ENCODE assay signal across 18 mouse cellular contexts in genomic region chr1:126706611-126707010, GRCm38 (mm10).
A peak's percentile ranks its signal among the peaks of the same experiment; 100 is the strongest.
DNase-seq lines count a peak whose midpoint lies in the region; ATAC-seq and TF ChIP-seq lines count a peak whose summit lies in the region.
"Had no signal": no experiment of that assay in that cellular context is flagged by ENCODE, and none has a peak within 500 bp of the region (broad histone marks: within the 10 kb centered on the region; RNA-seq: fewer than 3 reads in every experiment).

No protein-coding gene starts in this region.

- H3K4me1 ChIP-seq in testis, adult 2 months (ENCODE audit: control insufficient read depth, insufficient read depth, low read length) = peaks cover 5% of the 10 kb centered on the region
- H3K4me1 ChIP-seq in neural tube, embryonic 15.5 days = no peaks in the 10 kb centered on the region
- H3K4me1 ChIP-seq: embryonic facial prominence, embryonic 12.5 days; forebrain, embryonic 13.5 days; forebrain, embryonic 15.5 days had no signal

- no peak overlapping the region for H3K9ac ChIP-seq in neural tube, embryonic 15.5 days (replicated peaks)
- H3K9ac ChIP-seq: embryonic facial prominence, embryonic 12.5 days; forebrain, embryonic 13.5 days; forebrain, embryonic 15.5 days; forebrain, postnatal 0 days had no signal

- H3K27ac ChIP-seq in testis, adult 2 months (ENCODE audit: control insufficient read depth, insufficient read depth, low read depth, low read length) = no peak overlapping the region
- H3K27ac ChIP-seq in neural tube, embryonic 15.5 days (replicated peaks) = no peak overlapping the region
- H3K27ac ChIP-seq: embryonic facial prominence, embryonic 10.5 days; embryonic facial prominence, embryonic 12.5 days; forebrain, embryonic 13.5 days; forebrain, embryonic 15.5 days had no signal

- TF ChIP-seq CTCF in testis, adult 2 months (IDR thresholded peaks at IDR 0.05; ENCODE audit: control insufficient read depth, insufficient read depth, insufficient replicate concordance, low read depth, low read length) = no peak

- H3K27me3 ChIP-seq in testis, adult 2 months (ENCODE audit: control insufficient read depth, insufficient read depth, low read length) = no peaks in the 10 kb centered on the region
- H3K27me3 ChIP-seq in neural tube, embryonic 15.5 days (replicated peaks) = no peaks in the 10 kb centered on the region
- H3K27me3 ChIP-seq: embryonic facial prominence, embryonic 12.5 days; forebrain, embryonic 13.5 days; forebrain, embryonic 15.5 days had no signal

- peak overlapping the region; percentile 80 for H3K4me3 ChIP-seq in testis, adult 2 months (ENCODE audit: control insufficient read depth, low read depth, low read length)
- no peak overlapping the region for H3K4me3 ChIP-seq in neural tube, embryonic 15.5 days (replicated peaks)
- H3K4me3 ChIP-seq: embryonic facial prominence, embryonic 10.5 days; embryonic facial prominence, embryonic 12.5 days; forebrain, embryonic 13.5 days; forebrain, embryonic 15.5 days had no signal

- no peak for DNase-seq in testis, postnatal 10 days (ENCODE audit: low spot score)
- DNase-seq in ZHBTc4 (ENCODE audit: low read depth, low spot score) = peak; percentile 36
- no peak for DNase-seq in c-Kit-positive CD71-positive TER-119-positive erythroid progenitor cells, embryonic 14.5 days (ENCODE audit: low spot score)
- DNase-seq: adrenal gland, adult 2 months; adrenal gland, postnatal 10 days; adrenal gland, postnatal 25 days; cerebellum, adult 11-12 months; cerebellum, adult 2 months; cerebellum, adult 9-10 months; cerebellum, postnatal 10 days; cerebellum, postnatal 25 days; forebrain, postnatal 0 days had no signal

- WGBS in neural tube, embryonic 15.5 days = 95% methylated on average over 16 of the region's 16 CpGs

- no peaks in the 10 kb centered on the region for H3K9me3 ChIP-seq in neural tube, embryonic 15.5 days (replicated peaks)
- H3K9me3 ChIP-seq: embryonic facial prominence, embryonic 10.5 days; embryonic facial prominence, embryonic 12.5 days; forebrain, embryonic 13.5 days; forebrain, embryonic 15.5 days had no signal

- H3K36me3 ChIP-seq in testis, adult 2 months (ENCODE audit: control insufficient read depth, insufficient read depth, low read length) = no peaks in the 10 kb centered on the region
- no peaks in the 10 kb centered on the region for H3K36me3 ChIP-seq in neural tube, embryonic 15.5 days
- H3K36me3 ChIP-seq: embryonic facial prominence, embryonic 10.5 days; embryonic facial prominence, embryonic 12.5 days; forebrain, embryonic 15.5 days had no signal

- no peak for TF ChIP-seq POLR2A in testis, adult 2 months (IDR thresholded peaks at IDR 0.05; ENCODE audit: control insufficient read depth, low read depth, low read length)

- no peak overlapping the region for H3K4me2 ChIP-seq in neural tube, embryonic 15.5 days
- H3K4me2 ChIP-seq: embryonic facial prominence, embryonic 12.5 days; forebrain, embryonic 13.5 days; forebrain, embryonic 15.5 days had no signal

- no peak for ATAC-seq in neural tube, embryonic 15.5 days (ENCODE audit: low FRiP score)
- ATAC-seq: forebrain, embryonic 13.5 days; forebrain, embryonic 15.5 days; forebrain, postnatal 0 days had no signal
